Mouse (Mus musculus) MEL (cell line): Measurements from ENCODE around the gene Tmprss11a. TPM values are rescaled to one million over a fixed set of nuclear protein-coding genes. Genes with fewer than 3 reads are reported as not detected.

Experiments used
- DNase-seq: peaks from one replicate; pipeline ENCODE4 v3.0.0; 2011; ENCODE audit warnings: low read depth, low spot score
- H3K27ac ChIP-seq: 2 replicates; pipeline ENCODE4 v1.5.1; 2012; ENCODE audit warnings: low read depth, mild to moderate bottlenecking, control low read depth, low read length, moderate library complexity; ENCODE audit not compliant: control insufficient read depth
- H3K27me3 ChIP-seq, 2 experiments: fragments of 150-350 bp in 1 of 2; sonication (generic) in 1 of 2; 2 replicates each; pipeline ENCODE4 v1.6.1; 2012; ENCODE audit warnings: low read length in 2 of 2, mild to moderate bottlenecking in 2 of 2, improper control_type of control experiment in 1 of 2, moderate library complexity in 1 of 2; ENCODE audit not compliant: insufficient read depth in 2 of 2, control insufficient read depth in 1 of 2
- H3K36me3 ChIP-seq, 2 experiments: 2 replicates each; pipeline ENCODE4 v1.6.1; 2012 to 2014; ENCODE audit warnings: low read length in 2 of 2, improper control_type of control experiment in 1 of 2, inconsistent platforms in 1 of 2, mild to moderate bottlenecking in 1 of 2; ENCODE audit not compliant: insufficient read depth in 2 of 2, control insufficient read depth in 1 of 2
- H3K4me1 ChIP-seq, 2 experiments: fragments of 150-350 bp in 1 of 2; sonication (generic) in 1 of 2; 2 replicates each; pipeline ENCODE4 v1.6.1; 2012; ENCODE audit warnings: low read length in 2 of 2, improper control_type of control experiment in 1 of 2, mild to moderate bottlenecking in 1 of 2; ENCODE audit not compliant: insufficient read depth in 2 of 2, control insufficient read depth in 1 of 2
- H3K4me3 ChIP-seq, 2 experiments: fragments of 150-350 bp in 1 of 2; sonication (generic) in 1 of 2; 2 replicates each; pipeline ENCODE4 v1.5.1; 2012; ENCODE audit warnings: low read depth in 2 of 2, low read length in 2 of 2, mild to moderate bottlenecking in 2 of 2, moderate library complexity in 2 of 2, control low read depth in 1 of 2, improper control_type of control experiment in 1 of 2; ENCODE audit not compliant: control insufficient read depth in 1 of 2, insufficient read depth in 1 of 2
- H3K79me2 ChIP-seq: 2 replicates; pipeline ENCODE4 v1.6.1; 2012; ENCODE audit warnings: mild to moderate bottlenecking, low read length, moderate library complexity; ENCODE audit not compliant: control insufficient read depth, poor library complexity, insufficient read depth
- H3K9ac ChIP-seq: 2 replicates; pipeline ENCODE4 v1.6.1; 2012; ENCODE audit warnings: low read depth, mild to moderate bottlenecking, control low read depth, low read length, moderate library complexity; ENCODE audit not compliant: control insufficient read depth, poor library complexity, severe bottlenecking
- H3K9me3 ChIP-seq: fragments of 150-350 bp; sonication (generic); replicated peaks from 2 replicates; pipeline ENCODE4 v1.6.1; 2012; ENCODE audit warnings: mild to moderate bottlenecking, low read length, improper control_type of control experiment, moderate library complexity; ENCODE audit not compliant: insufficient read depth
- BHLHE40 ChIP-seq: IDR thresholded peaks from 2 replicates; pipeline ENCODE4 v1.6.1; 2012; ENCODE audit warnings: low read depth, mild to moderate bottlenecking, inconsistent platforms, low read length, improper control_type of control experiment, borderline replicate concordance
- CTCF ChIP-seq, 3 experiments: IDR thresholded peaks in 2 of 3; conservative IDR thresholded peaks in 1 of 3; 2 replicates each; pipeline ENCODE4 v1.5.1; 2011 to 2012; ENCODE audit warnings: low read length in 3 of 3, low read depth in 2 of 3, mild to moderate bottlenecking in 2 of 3, improper control_type of control experiment in 1 of 3, inconsistent platforms in 1 of 3, mixed read lengths in 1 of 3, moderate library complexity in 1 of 3; ENCODE audit not compliant: control insufficient read depth in 1 of 3, insufficient read depth in 1 of 3, poor library complexity in 1 of 3, severe bottlenecking in 1 of 3
- ELF1 ChIP-seq: IDR thresholded peaks from 2 replicates; pipeline ENCODE4 v1.6.1; 2014; ENCODE audit warnings: low read depth, mild to moderate bottlenecking, inconsistent platforms, low read length, improper control_type of control experiment, moderate library complexity
- ETS1 ChIP-seq: IDR thresholded peaks from 2 replicates; pipeline ENCODE4 v1.6.1; 2012; ENCODE audit warnings: low read depth, mild to moderate bottlenecking, inconsistent platforms, low read length, improper control_type of control experiment, moderate library complexity
- GABPA ChIP-seq: IDR thresholded peaks from 2 replicates; pipeline ENCODE4 v1.6.1; 2012; ENCODE audit warnings: low read depth, mild to moderate bottlenecking, inconsistent platforms, low read length, improper control_type of control experiment, moderate library complexity
- GATA1 ChIP-seq: IDR thresholded peaks from 2 replicates; pipeline ENCODE4 v1.6.1; 2011; ENCODE audit warnings: low read depth, low read length, improper control_type of control experiment
- MAFK ChIP-seq: IDR thresholded peaks from 2 replicates; pipeline ENCODE4 v1.6.1; 2011; ENCODE audit warnings: low read depth, mild to moderate bottlenecking, low read length, improper control_type of control experiment, borderline replicate concordance
- MAX ChIP-seq: IDR thresholded peaks from 2 replicates; pipeline ENCODE4 v1.6.1; 2011; ENCODE audit warnings: low read length, improper control_type of control experiment
- MEF2A ChIP-seq: IDR thresholded peaks from 2 replicates; pipeline ENCODE4 v1.6.1; 2014; ENCODE audit warnings: low read depth, mild to moderate bottlenecking, inconsistent platforms, low read length, improper control_type of control experiment; ENCODE audit not compliant: poor library complexity, insufficient replicate concordance, severe bottlenecking; ENCODE audit errors: extremely low read depth
- MXI1 ChIP-seq: IDR thresholded peaks from 2 replicates; pipeline ENCODE4 v1.6.1; 2011; ENCODE audit warnings: mild to moderate bottlenecking, low read depth, low read length, improper control_type of control experiment
- MYB ChIP-seq: IDR thresholded peaks from 2 replicates; pipeline ENCODE4 v1.6.1; 2011; ENCODE audit warnings: mild to moderate bottlenecking, low read depth, low read length, improper control_type of control experiment
- MYC ChIP-seq: IDR thresholded peaks from 2 replicates; pipeline ENCODE4 v1.6.1; 2011; ENCODE audit warnings: low read depth, mild to moderate bottlenecking, low read length, improper control_type of control experiment, moderate library complexity
- NELFE ChIP-seq: IDR thresholded peaks from 2 replicates; pipeline ENCODE4 v1.6.1; 2011; ENCODE audit warnings: low read depth, low read length, improper control_type of control experiment
- POLR2A ChIP-seq, 2 experiments: IDR thresholded peaks; 2 replicates each; pipeline ENCODE4 v1.6.1; 2011 to 2012; ENCODE audit warnings: low read length in 2 of 2, mild to moderate bottlenecking in 2 of 2, control low read depth in 1 of 2, improper control_type of control experiment in 1 of 2, low read depth in 1 of 2, moderate library complexity in 1 of 2; ENCODE audit not compliant: control insufficient read depth in 1 of 2, insufficient read depth in 1 of 2, poor library complexity in 1 of 2
- POLR2AphosphoS2 ChIP-seq: IDR thresholded peaks from 2 replicates; pipeline ENCODE4 v1.6.1; 2011; ENCODE audit warnings: low read length, improper control_type of control experiment
- POLR2AphosphoS5 ChIP-seq: IDR thresholded peaks from 2 replicates; pipeline ENCODE4 v1.6.1; 2012; ENCODE audit warnings: low read depth, borderline replicate concordance, mild to moderate bottlenecking, inconsistent platforms, low read length, moderate library complexity, mixed read lengths
- RAD21 ChIP-seq: IDR thresholded peaks from 2 replicates; pipeline ENCODE4 v1.6.1; 2011; ENCODE audit warnings: mild to moderate bottlenecking, low read depth, low read length, improper control_type of control experiment
- RCOR1 ChIP-seq: IDR thresholded peaks from 2 replicates; pipeline ENCODE4 v1.6.1; 2012; ENCODE audit warnings: low read depth, mild to moderate bottlenecking, inconsistent platforms, low read length, improper control_type of control experiment
- SIN3A ChIP-seq: IDR thresholded peaks from 2 replicates; pipeline ENCODE4 v1.6.1; 2012; ENCODE audit warnings: low read length, improper control_type of control experiment, inconsistent platforms
- SMC3 ChIP-seq: IDR thresholded peaks from 2 replicates; pipeline ENCODE4 v1.6.1; 2011; ENCODE audit warnings: low read depth, low read length, improper control_type of control experiment
- TAL1 ChIP-seq: IDR thresholded peaks from 2 replicates; pipeline ENCODE4 v1.6.1; 2012; ENCODE audit warnings: mild to moderate bottlenecking, inconsistent platforms, low read length, moderate library complexity, mixed read lengths
- TBP ChIP-seq: IDR thresholded peaks from 2 replicates; pipeline ENCODE4 v1.8.0; 2011; ENCODE audit warnings: low read depth, low read length, improper control_type of control experiment
- UBTF ChIP-seq: IDR thresholded peaks from 2 replicates; pipeline ENCODE4 v1.6.1; 2012; ENCODE audit warnings: low read depth, mild to moderate bottlenecking, inconsistent platforms, low read length, improper control_type of control experiment, moderate library complexity, borderline replicate concordance; ENCODE audit not compliant: insufficient read depth
- USF1 ChIP-seq: IDR thresholded peaks from 2 replicates; pipeline ENCODE4 v1.6.1; 2014; ENCODE audit warnings: low read depth, mild to moderate bottlenecking, inconsistent platforms, low read length, improper control_type of control experiment, moderate library complexity
- ZKSCAN1 ChIP-seq: IDR thresholded peaks from 2 replicates; pipeline ENCODE4 v1.6.1; 2012; ENCODE audit warnings: low read depth, mild to moderate bottlenecking, inconsistent platforms, low read length, improper control_type of control experiment, moderate library complexity
- ZNF384 ChIP-seq: IDR thresholded peaks from 2 replicates; pipeline ENCODE4 v1.6.1; 2012; ENCODE audit warnings: low read depth, mild to moderate bottlenecking, inconsistent platforms, low read length, improper control_type of control experiment
- polyA plus RNA-seq, 2 experiments: library from polyadenylated mRNA; stranded (reverse) in 1 of 2; unstranded in 1 of 2; fragments of >175 nt in 1 of 2; fragments of >200 nt in 1 of 2; gene quantifications; 2 replicates each; pipeline versions ENCODE4 v1.2.1 to v1.2.4; 2012; ENCODE audit warnings: low replicate concordance in 2 of 2, low read depth in 1 of 2; ENCODE audit not compliant: insufficient read length in 2 of 2, insufficient read depth in 1 of 2, missing spikeins in 1 of 2
- total RNA-seq: library from RNA; depleted of rRNA; stranded (reverse); fragments of 300-350 nt; gene quantifications from 2 replicates; pipeline ENCODE4 v1.2.3, GENCODE M21; 2012

Gene Tmprss11a
- total and polyA plus RNA-seq, 3 experiments, result not detected

DNA sequence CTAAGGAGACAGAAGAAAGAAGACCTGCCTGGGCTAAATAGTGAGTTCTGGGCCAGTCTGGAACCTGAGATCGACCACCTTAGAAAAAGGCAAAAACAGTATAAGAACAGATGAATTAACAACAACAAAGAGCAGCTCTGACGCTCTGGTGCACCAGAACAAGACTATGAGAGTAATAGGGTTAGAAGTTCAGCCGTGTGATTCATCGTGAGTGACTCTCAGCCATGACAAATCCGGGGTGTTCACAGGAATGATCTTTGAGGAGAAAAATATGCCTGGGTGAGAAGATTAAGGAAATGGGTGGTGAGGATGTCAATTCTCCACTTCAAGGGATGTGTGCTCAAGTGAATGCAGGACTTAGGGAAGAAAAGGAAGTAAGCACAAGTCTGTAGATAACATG lies 42.7 kb upstream of the Tmprss11a start:
- Histone ChIP-seq H3K9ac (no peak overlapping the region), H3K27ac (no peak overlapping the region), H3K9me3 (no peaks in the 10 kb centered on the region), H3K27me3 (no peaks in the 10 kb centered on the region), H3K79me2 (no peaks in the 10 kb centered on the region), H3K4me1 (no peaks in the 10 kb centered on the region), H3K4me3 (no peak overlapping the region), H3K36me3 (no peaks in the 10 kb centered on the region)
- TF ChIP-seq UBTF, result no peak
- TF ChIP-seq MAX, result no peak
- TF ChIP-seq MYC, result no peak
- TF ChIP-seq MYB, result no peak
- no peak for TF ChIP-seq NELFE
- TF ChIP-seq ELF1, result no peak
- TF ChIP-seq RAD21, result no peak
- no peak for TF ChIP-seq GABPA
- no peak for TF ChIP-seq ETS1
- TF ChIP-seq SIN3A, result no peak
- TF ChIP-seq MAFK, result no peak
- TF ChIP-seq MEF2A, result no peak
- TF ChIP-seq POLR2AphosphoS2, result no peak
- TF ChIP-seq POLR2AphosphoS5, result no peak
- DNase-seq, result no peak

DNA sequence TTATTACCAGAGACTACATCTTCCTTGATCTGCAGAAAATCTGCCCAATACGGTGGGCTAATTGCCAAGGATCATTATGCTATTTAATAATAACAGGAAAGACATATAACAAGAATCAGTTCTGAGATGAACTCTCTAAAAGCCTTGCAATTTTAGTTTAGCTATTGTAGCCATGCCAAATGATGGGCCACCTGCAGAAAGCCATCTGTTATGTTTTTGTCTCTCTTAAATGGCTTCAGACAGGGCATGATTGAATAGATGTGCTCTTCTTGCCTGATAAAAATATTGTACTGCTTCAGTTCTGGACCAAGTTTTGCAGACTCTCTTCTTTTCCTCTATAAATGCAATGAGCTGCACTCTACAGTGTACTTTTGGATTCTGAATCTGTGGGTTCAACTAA lies 24.7 kb upstream of the Tmprss11a start:
- H3K9me3 ChIP-seq, result no peaks in the 10 kb centered on the region
- H3K79me2 ChIP-seq, result no peaks in the 10 kb centered on the region
- no peaks in the 10 kb centered on the region for H3K4me1 ChIP-seq
- no peaks in the 10 kb centered on the region for H3K27me3 ChIP-seq
- no peak for DNase-seq
- H3K9ac ChIP-seq, result no peak overlapping the region
- H3K4me3 ChIP-seq, result no peak overlapping the region
- H3K36me3 ChIP-seq, result no peaks in the 10 kb centered on the region
- TF ChIP-seq UBTF (no peak), BHLHE40 (no peak), SMC3 (no peak), RAD21 (no peak), POLR2A (IDR thresholded peaks at IDR 0.05; ENCODE audit: control insufficient read depth in 1 of 2, insufficient read depth in 1 of 2, low read depth in 1 of 2, low read length in 2 of 2, poor library complexity in 1 of 2) (no peak), CTCF (IDR thresholded peaks at IDR 0.05 in 2 of 3, conservative IDR thresholded peaks at IDR 0.05 in 1 of 3; ENCODE audit: control insufficient read depth in 1 of 3, insufficient read depth in 1 of 3, low read depth in 2 of 3, low read length in 3 of 3, poor library complexity in 1 of 3, severe bottlenecking in 1 of 3) (no peak), MXI1 (no peak), MAFK (no peak), RCOR1 (no peak), USF1 (no peak), ELF1 (no peak), TAL1 (no peak), ZKSCAN1 (no peak), MYC (no peak), ZNF384 (no peak), GATA1 (no peak), TBP (no peak)
- H3K27ac ChIP-seq, result no peak overlapping the region
